Mouse (Mus musculus) frontal cortex, postnatal 25 days (tissue): ENCODE data around the gene Rps6ka6.
A peak's percentile ranks its signal among the peaks of the same experiment; 100 is the strongest.

Experiments used
- DNase-seq, 2 experiments: peaks; one replicate each; pipeline ENCODE4 v3.0.0; 2022; ENCODE audit warnings: low spot score in 2 of 2

Gene Rps6ka6

DNA sequence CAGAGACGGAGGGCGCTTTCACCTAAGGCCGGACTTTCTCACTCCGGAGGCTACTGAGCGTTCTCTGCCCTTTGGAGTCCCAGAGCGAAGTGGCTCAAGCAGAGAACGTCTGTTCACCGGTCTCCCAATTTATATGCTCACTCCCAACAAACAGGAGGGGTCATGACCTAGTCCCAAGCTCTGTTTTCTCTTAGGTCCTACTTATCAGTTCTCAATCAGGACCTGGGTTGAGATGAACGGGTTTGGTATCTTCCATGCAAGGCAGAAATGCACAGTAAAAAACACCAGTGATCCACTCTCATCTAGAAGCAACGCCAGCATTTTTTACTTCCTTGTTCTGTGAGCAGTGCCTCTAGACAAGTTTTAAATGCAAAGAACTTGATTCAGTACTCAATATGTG is at the start of gene Rps6ka6:
TSS of gene Rps6ka6 (minus strand) at position 101 of the 400 bp plus-strand sequence.
- no peak for DNase-seq

DNA sequence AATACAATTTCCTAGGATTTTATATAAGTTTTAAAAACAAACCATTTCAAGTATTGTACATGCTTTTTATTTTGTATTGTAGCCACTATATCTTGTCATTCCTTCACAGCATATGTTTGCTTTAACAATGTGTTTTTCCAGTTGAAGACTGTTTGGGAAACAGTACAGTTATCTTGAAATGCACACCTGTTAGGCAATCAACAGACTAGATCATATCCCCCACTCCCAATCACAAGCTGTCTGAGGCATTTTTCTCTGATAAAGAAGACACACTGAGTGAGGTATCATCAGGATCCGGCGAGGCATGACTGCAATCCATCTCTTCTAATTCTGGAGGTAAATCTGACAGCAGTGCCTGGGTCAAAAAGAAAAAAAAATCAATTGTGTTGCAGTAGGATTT is 39.3 kb upstream of the Rps6ka6 start:
- DNase-seq = no peak

GRCm38 (mm10) chrX:111518206-111518605 is 19.6 kb downstream of the Rps6ka6 start:
- DNase-seq = no peak

- peak in 1 of 2 experiments; percentile 4 for DNase-seq
Measured at GRCm38 (mm10) chrX:111463565-111464093, 74.1 kb downstream of the Rps6ka6 start.

DNA sequence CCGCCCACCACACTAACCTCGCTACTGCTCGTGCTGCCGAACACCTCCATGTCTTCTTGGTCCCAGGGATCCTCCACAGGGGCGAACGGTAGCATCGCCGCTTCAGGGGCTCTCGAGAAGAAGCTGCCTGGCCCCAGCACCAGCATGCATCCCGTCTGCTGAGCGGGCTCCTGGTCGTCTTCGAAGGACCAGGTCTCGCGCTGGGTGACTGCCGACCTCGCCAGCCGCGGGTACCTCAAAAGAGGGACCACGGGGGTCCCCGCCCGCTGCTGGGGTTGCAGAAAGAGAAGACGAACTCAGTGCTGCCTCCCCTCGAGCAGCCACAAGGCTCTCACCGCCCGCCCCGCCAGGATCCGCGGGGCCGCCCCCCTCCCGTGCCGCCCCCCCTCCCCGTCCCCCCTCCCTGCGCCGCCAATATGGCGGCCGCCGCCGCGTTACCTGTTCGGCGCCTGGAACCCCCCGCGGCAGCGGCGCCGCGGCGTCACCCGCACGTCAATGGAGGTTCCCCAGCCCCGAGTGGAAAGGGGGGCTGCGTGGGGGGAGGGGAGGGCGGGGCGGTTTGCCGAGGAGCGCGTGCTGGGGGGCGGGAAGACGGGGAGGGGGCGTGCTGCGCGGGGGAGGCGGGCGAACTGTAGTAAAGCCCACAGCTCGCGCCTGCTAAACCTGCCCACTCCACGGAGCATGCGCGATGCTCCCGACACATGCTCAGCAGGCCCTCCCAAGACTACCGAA is 74.8 kb downstream of the Rps6ka6 start:
- DNase-seq = peak; percentile 7 to 8

- DNase-seq = no peak
Measured at GRCm38 (mm10) chrX:111462495-111462832, 75.3 kb downstream of the Rps6ka6 start.

DNA sequence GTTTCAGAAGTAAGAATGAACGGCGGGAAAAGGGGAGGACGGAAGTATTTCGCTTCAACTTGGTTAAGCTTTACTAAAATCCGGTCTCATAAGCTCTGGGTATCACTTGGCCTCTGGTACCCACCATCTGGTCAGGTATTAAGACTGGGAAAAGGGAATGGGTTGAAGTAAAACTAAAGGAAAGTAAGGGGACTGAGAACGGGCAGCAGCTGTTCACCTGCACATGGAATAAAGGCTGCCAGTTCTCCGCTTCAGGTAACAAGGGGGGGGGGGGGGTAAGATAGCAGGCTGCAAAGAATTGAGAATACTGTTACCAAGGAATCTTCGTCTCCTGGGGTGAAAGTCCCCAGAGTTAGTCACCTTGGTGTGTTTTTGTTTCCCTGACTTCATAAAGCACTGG is 75.7 kb downstream of the Rps6ka6 start:
- DNase-seq = peak in 1 of 2 experiments; percentile 3

GRCm38 (mm10) chrX:111460166-111460565 is 77.6 kb downstream of the Rps6ka6 start:
- no peak for DNase-seq

- DNase-seq = no peak
Measured at GRCm38 (mm10) chrX:111436571-111436970, 101.2 kb downstream of the Rps6ka6 start.

DNA sequence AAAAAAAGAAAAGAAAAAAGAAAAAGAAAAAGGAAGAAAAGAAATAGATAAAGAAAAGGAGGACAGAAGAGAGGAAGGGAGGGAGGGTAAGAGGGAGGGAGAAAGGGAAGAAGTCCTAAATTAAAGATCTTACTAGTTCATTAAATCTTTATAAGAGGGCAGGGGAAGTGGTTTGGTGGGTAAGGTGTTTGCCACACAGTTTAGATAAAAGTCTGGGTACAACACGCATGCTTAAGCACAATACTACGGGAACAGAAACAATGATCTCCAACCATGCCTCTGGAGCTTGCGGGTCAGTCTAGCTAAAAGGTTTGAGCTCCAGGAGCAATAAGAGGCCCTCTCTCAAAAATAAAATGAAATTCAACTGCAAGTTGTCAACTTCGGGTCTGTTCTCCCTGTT is 123.0 kb downstream of the Rps6ka6 start:
- no peak for DNase-seq

DNA sequence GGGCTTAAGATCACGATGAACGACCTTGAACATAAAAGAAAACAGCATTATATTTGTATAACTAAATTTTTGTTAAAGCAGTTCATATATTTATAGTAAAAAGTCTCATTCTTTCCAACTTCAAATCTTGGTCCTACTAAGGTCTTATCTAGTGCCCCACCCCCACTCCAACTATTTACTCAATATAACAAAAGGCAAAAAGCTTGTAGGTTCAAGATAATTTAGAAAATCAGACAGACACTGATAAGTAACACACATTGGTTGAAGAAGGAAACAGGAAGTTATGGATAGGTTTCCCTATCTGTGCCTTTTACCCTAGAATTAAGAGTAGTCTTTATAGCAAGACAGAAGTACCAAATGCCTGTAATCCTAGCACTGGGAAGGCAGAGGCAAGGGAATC is 132.9 kb downstream of the Rps6ka6 start:
- no peak for DNase-seq

GRCm38 (mm10) chrX:111377020-111377419 is 160.7 kb downstream of the Rps6ka6 start:
- no peak for DNase-seq

DNA sequence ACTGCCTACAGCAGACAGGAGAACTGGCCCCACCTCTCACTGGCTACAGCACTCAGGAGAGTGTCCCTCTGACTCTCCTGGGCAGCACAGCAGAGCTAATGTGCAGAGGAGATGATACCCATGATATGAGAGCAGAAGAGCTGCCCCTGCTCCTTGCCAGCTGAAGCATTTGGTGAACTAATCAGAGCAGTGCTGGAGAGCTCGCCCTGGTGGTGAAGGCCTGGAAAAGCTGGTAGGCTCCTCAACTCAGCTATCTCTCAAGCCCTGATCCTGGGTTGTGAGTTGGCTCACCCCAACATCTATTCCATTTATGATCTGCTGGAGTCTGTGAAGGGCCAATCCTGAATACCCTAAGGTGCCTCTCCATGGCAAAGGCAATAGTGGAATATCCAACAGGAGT is 163.6 kb downstream of the Rps6ka6 start:
- DNase-seq = no peak
